Mouse (Mus musculus): Measurements from ENCODE around the gene Homez. TPM values are rescaled to one million over a fixed set of nuclear protein-coding genes. Genes with fewer than 3 reads are reported as not detected.

The Homez gene
- total RNA-seq, 2 experiments from 2014 or later: 4.7 to 5.5 TPM

Other genes with a start within 250 kb of the Homez start
- not detected for gene Psmb11, start 249.5 kb downstream of the Homez start, total RNA-seq (2021)
- not detected for gene Gm17606, start 230.0 kb downstream of the Homez start, total RNA-seq (2021)
- under 1 TPM; 0.12 to 0.59 TPM for gene Cdh24, start 229.6 kb downstream of the Homez start, total RNA-seq (2021)
- gene 1700123O20Rik, start 184.7 kb downstream of the Homez start, total RNA-seq (2021): 10 to 100 TPM; 15.4 to 15.5 TPM
- gene Acin1, start 184.0 kb downstream of the Homez start, total RNA-seq (2021): 10 to 100 TPM; 64.7 to 81.3 TPM
- not detected for gene Gm29776, start 172.1 kb downstream of the Homez start, total RNA-seq (2021)
- not detected for gene Cebpe, start 158.8 kb downstream of the Homez start, total RNA-seq (2021)
- 1 to 10 TPM; 3.1 to 3.3 TPM for gene Slc7a8, start 89.0 kb downstream of the Homez start, total RNA-seq (2021)
- gene Rnf212b, start 56.8 kb downstream of the Homez start, total RNA-seq (2021): under 1 TPM; 0.36 to 0.57 TPM
- 1 to 10 TPM; 3.3 to 3.4 TPM for gene Ppp1r3e, start 6.6 kb upstream of the Homez start, total RNA-seq (2021)
- 10 to 100 TPM; 42.4 to 44.1 TPM for gene Bcl2l2, start 12.4 kb upstream of the Homez start, total RNA-seq (2021)
- 1 to 10 TPM; 6.6 to 9.0 TPM for gene Gm20521, start 12.5 kb upstream of the Homez start, total RNA-seq (2021)
- 10 to 100 TPM; 39.1 to 46.9 TPM for gene Pabpn1, start 21.5 kb upstream of the Homez start, total RNA-seq (2021)
- gene Slc22a17, start 42.2 kb upstream of the Homez start, total RNA-seq (2021): 1 to 10 TPM; 1.9 to 2.5 TPM
- 1 to 10 TPM; 1.7 to 2.0 TPM for gene Efs, start 55.2 kb upstream of the Homez start, total RNA-seq (2021)
- gene Il25, start 61.7 kb upstream of the Homez start, total RNA-seq (2021): not detected
- gene Cmtm5, start 65.3 kb upstream of the Homez start, total RNA-seq (2021): under 1 TPM in 1 of 2 experiments, not detected in 1; 0.44 TPM
- over 10,000 TPM; 21,244 to 21,975 TPM for gene Myh6, start 96.0 kb upstream of the Homez start, total RNA-seq (2021)
- not detected for gene Gm17428, start 106.0 kb upstream of the Homez start, total RNA-seq (2021)
- gene Myh7, start 123.7 kb upstream of the Homez start, total RNA-seq (2021): 1,000 to 10,000 TPM; 1,849 to 2,242 TPM
- gene Ngdn, start 144.5 kb upstream of the Homez start, total RNA-seq (2021): 10 to 100 TPM; 27.7 to 31.1 TPM
- gene Zfhx2, start 221.4 kb upstream of the Homez start, total RNA-seq (2021): 1 to 10 TPM; 4.5 to 5.0 TPM
- 10 to 100 TPM; 11.3 to 12.9 TPM for gene Thtpa, start 223.8 kb upstream of the Homez start, total RNA-seq (2021)
- gene Ap1g2, start 235.6 kb upstream of the Homez start, total RNA-seq (2021): 1 to 10 TPM; 3.3 to 8.3 TPM
- under 1 TPM in 1 of 2 experiments, not detected in 1; 0.08 TPM for gene Jph4, start 246.0 kb upstream of the Homez start, total RNA-seq (2021)